Mouse (Mus musculus): ENCODE data around the gene Pdyn. TPM values are rescaled to one million over a fixed set of nuclear protein-coding genes. Genes with fewer than 3 reads are reported as not detected.

The Pdyn gene
- polyA plus RNA-seq, 1 experiment from 2014 or later = not detected

DNA sequence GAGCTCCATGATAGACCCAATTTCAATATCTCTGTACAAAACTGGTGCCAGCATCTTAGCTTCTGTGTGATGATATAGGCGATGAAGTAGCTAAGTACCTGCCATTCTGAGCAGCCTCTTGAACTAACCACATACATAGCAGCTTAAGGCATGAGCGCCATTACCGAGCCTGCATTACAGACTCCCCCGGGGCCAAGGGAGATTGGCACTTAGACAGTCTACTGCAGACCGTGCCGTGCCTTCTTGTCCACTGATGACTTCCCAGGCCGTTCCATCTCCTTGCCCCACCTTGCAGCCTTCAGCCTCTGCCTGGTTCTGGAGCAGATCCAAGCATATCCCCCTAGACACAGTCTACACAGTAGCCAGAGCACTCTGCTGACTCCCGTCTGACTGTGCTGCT lies 7.0 kb downstream of the Pdyn start:
- WGBS = 87% methylated on average over 8 of the region's 8 CpGs
- H3K36me3 ChIP-seq (ENCODE audit: control insufficient read depth, insufficient read depth, low read length) = no peaks in the 10 kb centered on the region

DNA sequence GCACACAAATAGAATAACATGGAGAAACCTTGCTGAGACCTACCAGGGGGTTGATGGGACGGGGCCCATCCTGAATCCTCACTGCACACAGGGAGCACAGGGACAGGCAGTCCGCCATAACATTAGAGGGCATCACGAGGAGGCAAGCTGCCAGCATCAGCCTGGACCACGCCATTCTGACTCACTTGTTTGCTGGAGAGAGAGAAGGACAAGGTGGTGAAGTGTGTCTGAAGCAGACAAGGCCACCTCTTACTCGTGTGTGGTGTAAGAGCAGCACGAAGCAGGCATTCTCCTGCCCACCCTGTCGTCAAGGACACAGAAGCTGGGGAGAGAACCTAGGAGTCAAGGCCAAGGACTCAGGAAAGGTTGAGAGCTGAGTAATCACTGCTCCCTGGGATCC lies 9.9 kb downstream of the Pdyn start:
- no peaks in the 10 kb centered on the region for H3K36me3 ChIP-seq (ENCODE audit: control insufficient read depth, insufficient read depth, low read length)
- H3K9me3 ChIP-seq (ENCODE audit: control insufficient read depth, low read depth, low read length) = no peaks in the 10 kb centered on the region
- no peak overlapping the region for H3K27ac ChIP-seq (ENCODE audit: low read length)
- H3K4me2 ChIP-seq (replicated peaks; ENCODE audit: low read depth, low read length) = no peak overlapping the region
- ATAC-seq (ENCODE audit: insufficient number of reproducible peaks, insufficient read depth, low FRiP score, low read depth) = no peak
- H3K4me3 ChIP-seq (ENCODE audit: low read depth, low read length) = no peak overlapping the region
- no peak overlapping the region for H3K9ac ChIP-seq (replicated peaks; ENCODE audit: low read depth, low read length)
- H3K4me1 ChIP-seq (ENCODE audit: control insufficient read depth, insufficient read depth, low read length) = no peaks in the 10 kb centered on the region
- WGBS = 85% methylated on average over 7 of the region's 7 CpGs
- no peaks in the 10 kb centered on the region for H3K27me3 ChIP-seq (ENCODE audit: control insufficient read depth, insufficient read depth, low read length)

More for the DNA sequence above, 7.0 kb downstream of the Pdyn start:
- Histone ChIP-seq H3K9me3 (ENCODE audit: control insufficient read depth, low read depth, low read length) (no peaks in the 10 kb centered on the region), H3K27ac (ENCODE audit: low read length) (no peak overlapping the region), H3K9ac (replicated peaks; ENCODE audit: low read depth, low read length) (no peak overlapping the region), H3K27me3 (ENCODE audit: control insufficient read depth, insufficient read depth, low read length) (0 out of 2 replicates have a peak, but pooled peaks cover 4% of the 10 kb centered on the region), H3K4me2 (replicated peaks; ENCODE audit: low read depth, low read length) (no peak overlapping the region), H3K4me3 (ENCODE audit: low read depth, low read length) (no peak overlapping the region), H3K4me1 (ENCODE audit: control insufficient read depth, insufficient read depth, low read length) (no peaks in the 10 kb centered on the region)
- no peak for ATAC-seq (ENCODE audit: insufficient number of reproducible peaks, insufficient read depth, low FRiP score, low read depth)

DNA sequence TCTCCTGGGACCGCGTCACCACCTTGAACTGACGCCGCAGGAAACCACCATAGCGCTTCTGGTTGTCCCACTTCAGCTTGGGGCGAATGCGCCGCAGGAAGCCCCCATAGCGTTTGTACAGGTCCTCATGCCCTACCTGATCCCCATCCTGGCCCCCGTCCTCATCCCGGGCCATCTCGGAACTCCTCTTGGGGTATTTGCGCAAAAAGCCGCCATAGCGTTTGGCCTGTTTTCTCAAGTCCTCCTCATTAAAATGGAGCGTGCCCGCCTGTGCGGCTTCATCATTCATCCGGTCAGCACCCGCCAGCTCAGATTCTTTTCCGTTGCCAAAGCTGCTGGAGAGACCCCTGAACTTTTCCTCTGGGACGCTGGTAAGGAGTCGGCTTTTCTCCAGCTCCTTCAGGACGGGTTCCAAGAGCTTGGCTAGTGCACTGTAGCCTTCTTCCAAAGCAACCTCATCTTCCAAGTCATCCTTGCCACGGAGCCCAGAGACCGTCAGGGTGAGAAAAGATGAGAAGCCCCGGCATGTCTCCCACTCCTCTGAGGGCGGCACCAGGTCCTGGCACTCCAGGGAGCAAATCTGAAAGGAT lies 11.5 kb downstream of the Pdyn start:
- Histone ChIP-seq H3K4me3 (ENCODE audit: low read depth, low read length) (no peak overlapping the region), H3K36me3 (ENCODE audit: control insufficient read depth, insufficient read depth, low read length) (no peaks in the 10 kb centered on the region), H3K27ac (ENCODE audit: low read length) (no peak overlapping the region), H3K27me3 (ENCODE audit: control insufficient read depth, insufficient read depth, low read length) (no peaks in the 10 kb centered on the region), H3K4me2 (replicated peaks; ENCODE audit: low read depth, low read length) (no peak overlapping the region), H3K9ac (replicated peaks; ENCODE audit: low read depth, low read length) (no peak overlapping the region), H3K4me1 (ENCODE audit: control insufficient read depth, insufficient read depth, low read length) (no peaks in the 10 kb centered on the region), H3K9me3 (ENCODE audit: control insufficient read depth, low read depth, low read length) (no peaks in the 10 kb centered on the region)
- WGBS = 92% methylated on average over 28 of the region's 28 CpGs
- no peak for ATAC-seq (ENCODE audit: insufficient number of reproducible peaks, insufficient read depth, low FRiP score, low read depth)

DNA sequence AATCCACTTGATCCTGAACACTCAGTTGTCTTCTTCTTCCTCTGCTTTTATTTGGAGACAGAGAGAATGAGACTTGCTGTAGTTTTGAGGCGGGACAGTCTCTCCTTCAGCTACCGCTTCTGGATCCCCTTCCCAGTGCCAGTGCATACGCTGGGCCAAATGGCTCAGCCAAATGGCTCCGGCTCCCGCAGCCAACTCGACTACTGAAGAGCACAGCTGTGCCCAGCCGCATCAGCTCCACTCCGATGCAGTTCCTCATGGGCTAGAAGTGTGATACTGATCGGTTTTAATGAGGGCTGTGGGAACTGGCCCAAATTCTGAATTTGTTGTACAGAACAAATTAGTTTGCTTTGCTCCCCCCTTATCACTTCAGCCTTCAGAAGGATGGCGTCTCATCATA lies 12.7 kb downstream of the Pdyn start:
- no peak overlapping the region for H3K4me3 ChIP-seq (ENCODE audit: low read depth, low read length)
- no peak overlapping the region for H3K9ac ChIP-seq (replicated peaks; ENCODE audit: low read depth, low read length)
- ATAC-seq (ENCODE audit: insufficient number of reproducible peaks, insufficient read depth, low FRiP score, low read depth) = no peak
- H3K9me3 ChIP-seq (ENCODE audit: control insufficient read depth, low read depth, low read length) = no peaks in the 10 kb centered on the region
- no peak overlapping the region for H3K27ac ChIP-seq (ENCODE audit: low read length)
- H3K36me3 ChIP-seq (ENCODE audit: control insufficient read depth, insufficient read depth, low read length) = no peaks in the 10 kb centered on the region
- no peaks in the 10 kb centered on the region for H3K27me3 ChIP-seq (ENCODE audit: control insufficient read depth, insufficient read depth, low read length)
- H3K4me2 ChIP-seq (replicated peaks; ENCODE audit: low read depth, low read length) = no peak overlapping the region
- no peaks in the 10 kb centered on the region for H3K4me1 ChIP-seq (ENCODE audit: control insufficient read depth, insufficient read depth, low read length)
- WGBS = 47% methylated on average over 10 of the region's 10 CpGs

DNA sequence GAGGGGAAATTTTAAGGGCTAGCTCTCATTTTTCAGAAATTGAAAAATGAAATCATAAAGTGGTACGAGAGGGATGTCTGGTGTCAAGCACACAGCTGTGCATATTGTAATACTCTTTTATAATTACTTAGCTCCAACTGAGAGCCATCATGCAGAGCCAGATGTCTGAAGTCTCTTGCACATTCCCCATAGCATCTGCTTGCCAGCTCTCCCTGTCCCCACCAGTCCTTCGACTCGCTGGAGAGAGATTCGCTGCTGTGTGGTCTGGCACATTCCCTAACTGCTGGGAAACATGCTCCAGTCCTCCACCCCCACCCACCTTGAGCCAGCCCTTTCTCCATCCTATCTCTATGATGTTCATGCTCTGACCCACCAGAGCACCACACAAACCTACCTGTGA lies 15.6 kb downstream of the Pdyn start:
- H3K36me3 ChIP-seq (ENCODE audit: control insufficient read depth, insufficient read depth, low read length) = no peaks in the 10 kb centered on the region
- no peaks in the 10 kb centered on the region for H3K4me1 ChIP-seq (ENCODE audit: control insufficient read depth, insufficient read depth, low read length)
- H3K4me2 ChIP-seq (replicated peaks; ENCODE audit: low read depth, low read length) = no peak overlapping the region
- no peaks in the 10 kb centered on the region for H3K27me3 ChIP-seq (ENCODE audit: control insufficient read depth, insufficient read depth, low read length)
- no peaks in the 10 kb centered on the region for H3K9me3 ChIP-seq (ENCODE audit: control insufficient read depth, low read depth, low read length)
- WGBS = 53% methylated on average over 4 of the region's 4 CpGs
- H3K4me3 ChIP-seq (ENCODE audit: low read depth, low read length) = no peak overlapping the region
- H3K9ac ChIP-seq (replicated peaks; ENCODE audit: low read depth, low read length) = no peak overlapping the region
- ATAC-seq (ENCODE audit: insufficient number of reproducible peaks, insufficient read depth, low FRiP score, low read depth) = no peak
- no peak overlapping the region for H3K27ac ChIP-seq (ENCODE audit: low read length)

DNA sequence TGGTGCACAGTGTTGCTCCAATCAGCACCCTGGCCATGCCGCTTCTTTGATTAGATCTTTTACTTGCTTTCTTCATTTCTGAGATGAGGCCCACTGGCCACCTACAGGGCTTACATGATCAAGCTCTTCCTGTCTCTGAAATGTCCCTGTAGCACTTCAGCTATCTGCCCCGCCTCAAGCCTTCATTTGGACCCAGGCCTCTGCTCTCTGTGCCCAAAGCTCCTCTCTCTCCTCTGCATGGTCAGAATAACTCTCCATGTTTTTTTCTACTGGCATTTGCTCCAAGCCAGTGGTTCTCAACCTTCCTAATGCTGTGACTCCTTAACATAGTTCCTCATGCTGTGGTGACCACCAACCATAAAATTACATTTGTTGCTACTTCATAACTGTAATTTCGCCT lies 19.4 kb downstream of the Pdyn start:
- H3K27ac ChIP-seq (ENCODE audit: low read length) = no peak overlapping the region
- H3K4me2 ChIP-seq (replicated peaks; ENCODE audit: low read depth, low read length) = no peak overlapping the region
- WGBS = 87% methylated on average over 3 of the region's 3 CpGs
- H3K9ac ChIP-seq (replicated peaks; ENCODE audit: low read depth, low read length) = no peak overlapping the region
- ATAC-seq (ENCODE audit: insufficient number of reproducible peaks, insufficient read depth, low FRiP score, low read depth) = no peak
- no peaks in the 10 kb centered on the region for H3K27me3 ChIP-seq (ENCODE audit: control insufficient read depth, insufficient read depth, low read length)
- H3K36me3 ChIP-seq (ENCODE audit: control insufficient read depth, insufficient read depth, low read length) = no peaks in the 10 kb centered on the region
- H3K4me1 ChIP-seq (ENCODE audit: control insufficient read depth, insufficient read depth, low read length) = no peaks in the 10 kb centered on the region
- no peaks in the 10 kb centered on the region for H3K9me3 ChIP-seq (ENCODE audit: control insufficient read depth, low read depth, low read length)
- H3K4me3 ChIP-seq (ENCODE audit: low read depth, low read length) = no peak overlapping the region

DNA sequence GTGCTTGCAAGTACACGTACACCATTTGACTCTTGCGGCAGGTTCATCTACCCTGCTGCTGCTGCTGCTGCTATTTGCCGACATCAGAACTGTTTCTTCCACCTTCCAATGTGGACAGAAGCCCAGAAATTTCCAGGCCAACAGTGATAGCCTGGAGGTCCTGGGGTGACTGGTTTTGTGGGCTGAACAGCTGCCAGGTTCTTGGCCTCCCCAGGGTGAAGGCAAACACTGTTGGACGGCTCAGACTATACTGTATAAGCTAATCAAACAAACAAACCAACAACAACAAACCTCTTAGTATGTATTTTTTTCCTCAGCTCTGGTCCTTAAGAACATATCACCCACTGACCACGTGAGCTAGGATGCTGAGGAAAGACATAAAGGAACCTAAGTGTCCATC lies 20.6 kb downstream of the Pdyn start:
- H3K9ac ChIP-seq (replicated peaks; ENCODE audit: low read depth, low read length) = no peak overlapping the region
- 82% methylated on average over 5 of the region's 5 CpGs for WGBS
- no peaks in the 10 kb centered on the region for H3K36me3 ChIP-seq (ENCODE audit: control insufficient read depth, insufficient read depth, low read length)
- H3K27me3 ChIP-seq (ENCODE audit: control insufficient read depth, insufficient read depth, low read length) = no peaks in the 10 kb centered on the region
- H3K27ac ChIP-seq (ENCODE audit: low read length) = no peak overlapping the region
- ATAC-seq (ENCODE audit: insufficient number of reproducible peaks, insufficient read depth, low FRiP score, low read depth) = no peak
- H3K9me3 ChIP-seq (ENCODE audit: control insufficient read depth, low read depth, low read length) = no peaks in the 10 kb centered on the region
- no peak overlapping the region for H3K4me2 ChIP-seq (replicated peaks; ENCODE audit: low read depth, low read length)
- H3K4me3 ChIP-seq (ENCODE audit: low read depth, low read length) = no peak overlapping the region
- no peaks in the 10 kb centered on the region for H3K4me1 ChIP-seq (ENCODE audit: control insufficient read depth, insufficient read depth, low read length)

DNA sequence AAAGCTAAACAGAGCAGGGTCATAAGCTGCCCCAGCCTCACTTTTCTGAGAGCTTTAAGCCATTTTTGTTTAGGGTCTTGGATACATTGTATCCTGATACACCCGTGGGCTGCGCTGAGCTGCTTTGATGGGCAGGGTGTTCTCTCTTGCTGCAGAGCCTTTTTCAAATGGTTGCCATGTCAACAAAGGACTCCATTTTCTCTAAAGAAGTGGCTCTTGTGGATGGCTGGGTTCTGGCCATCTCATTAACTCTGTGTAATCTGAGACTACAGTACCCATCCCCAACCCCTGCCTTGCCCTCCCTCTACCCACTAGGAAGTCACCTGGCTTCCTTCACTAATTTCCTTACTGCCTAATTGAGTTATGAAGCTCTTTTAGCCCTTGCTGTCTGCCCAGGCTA lies 22.0 kb downstream of the Pdyn start:
- ATAC-seq (ENCODE audit: insufficient number of reproducible peaks, insufficient read depth, low FRiP score, low read depth) = no peak
- Histone ChIP-seq H3K4me3 (ENCODE audit: low read depth, low read length) (no peak overlapping the region), H3K9ac (replicated peaks; ENCODE audit: low read depth, low read length) (no peak overlapping the region), H3K36me3 (ENCODE audit: control insufficient read depth, insufficient read depth, low read length) (no peaks in the 10 kb centered on the region), H3K4me1 (ENCODE audit: control insufficient read depth, insufficient read depth, low read length) (no peaks in the 10 kb centered on the region), H3K9me3 (ENCODE audit: control insufficient read depth, low read depth, low read length) (no peaks in the 10 kb centered on the region), H3K27me3 (ENCODE audit: control insufficient read depth, insufficient read depth, low read length) (no peaks in the 10 kb centered on the region), H3K4me2 (replicated peaks; ENCODE audit: low read depth, low read length) (no peak overlapping the region), H3K27ac (ENCODE audit: low read length) (no peak overlapping the region)
- 34% methylated on average over 2 of the region's 2 CpGs for WGBS

DNA sequence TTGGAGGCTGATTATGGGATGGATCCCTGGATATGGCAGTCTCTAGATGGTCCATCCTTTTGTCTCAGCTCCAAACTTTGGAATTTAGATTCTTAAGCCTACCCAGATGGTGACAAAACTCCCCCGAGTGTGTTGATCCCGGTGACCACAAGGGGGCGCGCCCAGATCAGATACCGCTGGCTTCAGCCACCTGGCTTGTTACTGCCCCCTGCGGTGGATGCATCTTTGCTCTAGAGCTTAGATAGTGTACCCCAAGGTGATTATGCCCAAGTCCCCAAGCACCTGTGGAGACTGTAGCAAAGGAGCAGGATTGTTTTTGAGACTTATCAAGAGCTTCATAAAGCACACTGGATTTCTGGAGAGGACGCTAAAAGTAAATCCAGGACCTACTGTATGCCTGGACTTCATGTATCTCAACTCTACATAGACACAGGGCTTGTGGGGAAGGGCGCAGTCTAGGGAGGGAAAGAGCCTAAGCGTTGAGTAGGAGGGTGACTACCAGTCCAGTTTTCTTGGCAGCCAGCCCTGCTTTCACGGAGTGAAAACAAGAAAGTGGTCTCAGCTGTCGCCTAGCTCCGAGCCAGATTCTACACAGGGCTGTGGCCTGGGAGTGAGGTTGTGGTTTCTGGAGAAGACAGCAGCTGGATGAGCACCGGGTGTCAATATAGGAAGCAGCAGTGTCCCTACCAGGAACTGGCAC lies 24.6 kb downstream of the Pdyn start:
- no peak overlapping the region for H3K4me3 ChIP-seq (ENCODE audit: low read depth, low read length)
- no peak overlapping the region for H3K27ac ChIP-seq (ENCODE audit: low read length)
- no peak for ATAC-seq (ENCODE audit: insufficient number of reproducible peaks, insufficient read depth, low FRiP score, low read depth)
- H3K4me1 ChIP-seq (ENCODE audit: control insufficient read depth, insufficient read depth, low read length) = no peaks in the 10 kb centered on the region
- H3K9me3 ChIP-seq (ENCODE audit: control insufficient read depth, low read depth, low read length) = no peaks in the 10 kb centered on the region
- no peak overlapping the region for H3K4me2 ChIP-seq (replicated peaks; ENCODE audit: low read depth, low read length)
- H3K36me3 ChIP-seq (ENCODE audit: control insufficient read depth, insufficient read depth, low read length) = no peaks in the 10 kb centered on the region
- 27% methylated on average over 13 of the region's 13 CpGs for WGBS
- H3K9ac ChIP-seq (replicated peaks; ENCODE audit: low read depth, low read length) = no peak overlapping the region
- no peaks in the 10 kb centered on the region for H3K27me3 ChIP-seq (ENCODE audit: control insufficient read depth, insufficient read depth, low read length)

Measured in stomach, embryonic 14.5 days (tissue).